Mouse (Mus musculus) kidney, embryonic 16.5 days (tissue): Measurements from ENCODE around the gene Ctdnep1. TPM values are rescaled to one million over a fixed set of nuclear protein-coding genes. Genes with fewer than 3 reads are reported as not detected.

ENCODE experiments used
- ATAC-seq: fragments of 200-750 bp; cut with Nextera tagmentation; 2 replicates; pipeline ENCODE4 v1.8.0; 2017; ENCODE audit warnings: moderate TSS enrichment; ENCODE audit not compliant: low FRiP score, low TSS enrichment
- H3K27ac ChIP-seq: fragments of 300-500 bp; sonication (generic); 2 replicates; pipeline ENCODE4 v1.5.1; 2014; ENCODE audit warnings: low read length
- H3K27me3 ChIP-seq: fragments of 300-500 bp; sonication (generic); 2 replicates; pipeline ENCODE4 v1.6.1; 2014; ENCODE audit warnings: low read length, control low read depth, mixed read lengths; ENCODE audit not compliant: insufficient read depth
- H3K36me3 ChIP-seq: fragments of 300-500 bp; sonication (generic); 2 replicates; pipeline ENCODE4 v1.6.1; 2014; ENCODE audit warnings: low read length, control low read depth, mixed read lengths; ENCODE audit not compliant: insufficient read depth
- H3K4me1 ChIP-seq: fragments of 300-500 bp; sonication (generic); 2 replicates; pipeline ENCODE4 v1.6.1; 2014; ENCODE audit warnings: low read length, control low read depth, mixed read lengths; ENCODE audit not compliant: insufficient read depth
- H3K4me2 ChIP-seq: fragments of 300-500 bp; sonication (generic); replicated peaks from 2 replicates; pipeline ENCODE4 v1.6.1; 2014; ENCODE audit warnings: low read depth, low read length
- H3K4me3 ChIP-seq: fragments of 300-500 bp; sonication (generic); 2 replicates; pipeline ENCODE4 v1.5.1; 2014; ENCODE audit warnings: mild to moderate bottlenecking, low read length
- H3K9ac ChIP-seq: fragments of 300-500 bp; sonication (generic); replicated peaks from 2 replicates; pipeline ENCODE4 v1.6.1; 2014; ENCODE audit warnings: low read length
- H3K9me3 ChIP-seq: fragments of 300-500 bp; sonication (generic); 2 replicates; pipeline ENCODE4 v1.6.1; 2016; ENCODE audit warnings: low read length, control low read depth
- WGBS: fragments of 180-500 bp; shearing (Covaris S2); extraction: QIAGEN DNeasy Blood & Tissue Kit; methylation state at CpG from one replicate; pipeline ENCODE4 v1.1.7; 2014; 5-methylcytosine and 5-hydroxymethylcytosine counted together
- polyA plus RNA-seq: library from polyadenylated mRNA; unstranded; fragments of >200 nt; fragmentation: Nextera tagmentation; extraction: Ambion mirVana; gene quantifications from 2 replicates; pipeline ENCODE4 v1.2.1, GENCODE M21; 2015

Ctdnep1 gene
- polyA plus RNA-seq, 1 experiment from 2014 or later, result 35.8 TPM

DNA sequence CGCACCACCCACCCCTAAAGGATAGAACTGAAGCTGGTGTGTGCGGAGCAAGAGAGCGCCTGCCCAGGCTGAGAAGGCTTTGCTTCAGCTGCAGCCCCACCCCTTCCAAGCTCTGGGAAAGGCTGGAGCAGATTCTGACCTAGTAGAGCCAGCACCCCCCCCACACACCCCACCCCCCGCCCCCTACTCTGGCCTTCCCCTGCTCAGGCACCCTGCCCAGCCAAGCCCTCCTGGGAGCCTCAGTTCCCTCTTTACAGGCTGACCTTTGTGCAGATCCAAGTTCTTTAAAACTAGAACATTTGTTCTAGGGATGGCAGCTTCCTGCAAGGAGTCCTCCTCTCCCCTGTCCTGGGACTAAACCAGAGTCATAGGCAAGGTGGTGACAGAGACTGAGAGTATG is 43.6 kb upstream of the Ctdnep1 start:
- H3K9me3 ChIP-seq, result no peaks in the 10 kb centered on the region
- 0 out of 2 replicates have a peak overlapping the region, but pooled peaks have one; percentile 58 for H3K4me3 ChIP-seq
- H3K4me1 ChIP-seq, result peaks cover 31% of the 10 kb centered on the region
- H3K4me2 ChIP-seq, result peak overlapping the region; percentile 99; the same call in 1 of the 2 replicates
- ATAC-seq, result no peak
- peaks cover 10% of the 10 kb centered on the region for H3K27me3 ChIP-seq
- H3K36me3 ChIP-seq, result no peaks in the 10 kb centered on the region; the same call in 1 of the 2 replicates
- H3K27ac ChIP-seq, result peak overlapping the region; percentile 54; the same call in 1 of the 2 replicates
- 33% methylated on average over 4 of the region's 4 CpGs for WGBS
- H3K9ac ChIP-seq, result 0 out of 2 replicates have a peak overlapping the region, but pooled peaks have one; percentile 26

DNA sequence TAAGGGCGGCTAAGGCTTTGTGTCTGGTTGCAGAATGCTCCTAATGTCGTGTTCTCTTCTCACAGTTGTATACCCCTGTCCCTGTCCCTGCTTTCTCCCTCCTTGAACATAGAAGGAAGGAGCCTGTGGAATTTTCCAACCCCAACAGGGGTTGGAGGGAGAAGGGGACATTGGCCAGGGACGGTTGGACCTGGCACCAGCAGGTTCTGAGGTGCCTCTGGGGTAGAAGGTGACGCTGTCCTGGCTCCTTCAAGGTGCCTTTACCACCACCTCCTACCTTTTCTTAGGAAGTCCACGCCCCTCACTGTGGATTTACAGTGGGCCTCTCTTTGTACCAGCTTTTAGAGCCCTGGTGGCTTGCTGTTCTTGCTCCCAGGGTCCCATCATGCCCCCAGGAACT is 43.1 kb upstream of the Ctdnep1 start:
- Histone ChIP-seq H3K9me3 (no peaks in the 10 kb centered on the region), H3K27ac (peak overlapping the region; percentile 54; the same call in 1 of the 2 replicates), H3K36me3 (no peaks in the 10 kb centered on the region; the same call in 1 of the 2 replicates), H3K27me3 (peaks cover 10% of the 10 kb centered on the region), H3K4me1 (peaks cover 31% of the 10 kb centered on the region), H3K9ac (0 out of 2 replicates have a peak overlapping the region, but pooled peaks have one; percentile 11), H3K4me2 (no peak overlapping the region), H3K4me3 (no peak overlapping the region)
- 64% methylated on average over 5 of the region's 5 CpGs for WGBS
- no peak for ATAC-seq

DNA sequence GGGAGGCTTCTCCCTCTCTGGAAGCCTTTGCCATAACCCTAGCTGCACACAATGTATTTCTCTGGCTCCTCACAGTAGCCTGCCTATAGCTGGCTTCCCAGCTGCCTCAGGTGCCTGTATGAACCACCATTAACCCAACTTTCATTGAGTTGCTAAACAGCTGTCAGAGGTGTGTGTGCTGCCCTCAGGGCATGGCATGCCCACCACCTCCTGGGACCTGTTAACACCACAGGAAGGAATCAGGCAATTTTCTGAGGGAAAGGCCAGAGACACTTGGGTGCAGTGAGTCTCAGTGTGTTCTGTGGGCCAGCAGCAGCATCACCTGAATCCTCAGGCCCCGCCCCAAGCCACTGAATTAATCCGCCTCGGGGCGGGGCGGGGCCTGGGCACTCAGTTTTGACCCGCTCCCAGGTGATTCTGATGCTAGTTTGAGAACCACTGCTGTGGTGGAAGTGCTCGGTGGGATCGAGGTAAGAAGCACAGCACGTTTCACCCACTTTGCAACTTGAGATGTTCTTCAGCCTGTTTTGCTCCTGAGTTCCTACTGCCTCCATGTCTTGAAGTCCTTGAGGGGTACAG is 42.5 kb upstream of the Ctdnep1 start:
- ATAC-seq, result no peak
- Histone ChIP-seq H3K27me3 (peaks cover 10% of the 10 kb centered on the region), H3K4me3 (no peak overlapping the region), H3K36me3 (no peaks in the 10 kb centered on the region; the same call in 1 of the 2 replicates), H3K9me3 (no peaks in the 10 kb centered on the region), H3K4me2 (no peak overlapping the region), H3K4me1 (peaks cover 31% of the 10 kb centered on the region), H3K27ac (no peak overlapping the region), H3K9ac (no peak overlapping the region)
- WGBS, result 29% methylated on average over 9 of the region's 9 CpGs

DNA sequence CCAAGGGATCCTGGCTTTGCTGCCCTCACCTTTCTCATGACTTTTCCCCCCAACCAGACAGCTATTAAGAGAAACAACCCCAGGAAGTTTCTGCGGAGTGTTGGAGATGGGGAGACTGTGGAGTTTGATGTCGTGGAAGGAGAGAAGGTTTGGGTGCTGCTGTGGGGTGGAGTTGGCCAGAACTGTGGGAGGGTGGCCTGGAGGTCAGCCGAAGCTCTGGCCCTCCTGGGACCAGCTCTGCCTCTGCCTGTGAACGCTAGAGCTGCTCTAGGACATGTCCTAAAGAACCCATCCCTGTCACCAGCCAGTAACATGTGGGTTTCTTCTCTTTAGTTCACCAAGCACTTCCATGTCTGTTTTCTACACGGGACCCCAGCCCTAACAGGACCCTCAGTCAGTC is 41.8 kb upstream of the Ctdnep1 start:
- Histone ChIP-seq H3K27me3 (peaks cover 10% of the 10 kb centered on the region), H3K4me2 (no peak overlapping the region), H3K9me3 (no peaks in the 10 kb centered on the region), H3K4me3 (no peak overlapping the region), H3K27ac (no peak overlapping the region), H3K4me1 (peaks cover 31% of the 10 kb centered on the region), H3K9ac (no peak overlapping the region), H3K36me3 (no peaks in the 10 kb centered on the region; the same call in 1 of the 2 replicates)
- WGBS, result 58% methylated on average over 5 of the region's 5 CpGs
- no peak for ATAC-seq

DNA sequence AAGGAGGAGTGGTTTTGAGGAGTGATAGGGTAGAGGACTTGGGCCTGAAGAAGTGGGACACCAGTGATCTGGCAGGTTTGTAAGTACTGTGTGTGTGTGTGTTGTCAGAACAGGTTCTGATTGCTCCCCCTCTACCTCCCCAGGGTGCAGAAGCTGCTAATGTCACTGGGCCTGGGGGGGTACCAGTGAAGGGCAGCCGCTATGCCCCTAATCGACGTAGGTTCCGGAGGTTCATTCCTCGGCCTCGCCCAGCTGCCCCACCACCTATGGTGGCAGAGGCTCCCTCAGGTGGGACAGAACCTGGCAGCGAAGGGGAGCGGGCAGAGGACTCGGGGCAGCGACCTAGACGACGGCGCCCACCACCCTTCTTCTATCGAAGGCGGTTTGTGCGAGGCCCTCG is 41.2 kb upstream of the Ctdnep1 start:
- no peak for ATAC-seq
- no peaks in the 10 kb centered on the region for H3K9me3 ChIP-seq
- 92% methylated on average over 17 of the region's 17 CpGs for WGBS
- no peak overlapping the region for H3K4me2 ChIP-seq
- H3K4me3 ChIP-seq, result no peak overlapping the region
- peaks cover 31% of the 10 kb centered on the region for H3K4me1 ChIP-seq
- no peak overlapping the region for H3K27ac ChIP-seq
- no peak overlapping the region for H3K9ac ChIP-seq
- peaks cover 3% of the 10 kb centered on the region; the same call in 1 of the 2 replicates for H3K36me3 ChIP-seq
- H3K27me3 ChIP-seq, result peaks cover 10% of the 10 kb centered on the region

DNA sequence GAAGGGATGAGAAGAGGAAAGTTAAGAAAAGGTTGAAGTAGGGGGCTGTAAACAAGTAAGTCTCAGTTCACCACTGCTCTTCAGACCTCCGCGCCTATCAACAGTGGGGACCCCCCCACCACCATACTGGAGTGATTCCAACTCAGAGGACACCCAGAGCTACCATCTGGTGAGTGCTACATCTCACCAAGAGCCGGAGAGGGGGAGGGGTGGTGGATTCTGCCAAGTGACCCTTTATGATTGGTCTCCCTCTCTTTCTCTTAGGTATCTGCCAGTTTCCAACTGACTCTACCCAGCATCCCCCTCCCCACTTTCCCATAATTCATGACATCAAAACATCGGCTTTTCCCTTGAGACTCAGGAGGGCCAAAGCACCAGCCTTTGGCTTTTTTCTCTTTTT is 40.0 kb upstream of the Ctdnep1 start:
- H3K9ac ChIP-seq, result no peak overlapping the region
- peaks cover 6% of the 10 kb centered on the region; the same call in 1 of the 2 replicates for H3K36me3 ChIP-seq
- ATAC-seq, result no peak
- H3K4me2 ChIP-seq, result no peak overlapping the region
- 70% methylated on average over 4 of the region's 4 CpGs for WGBS
- peaks cover 6% of the 10 kb centered on the region for H3K27me3 ChIP-seq
- H3K9me3 ChIP-seq, result no peaks in the 10 kb centered on the region
- peaks cover 22% of the 10 kb centered on the region for H3K4me1 ChIP-seq
- no peak overlapping the region for H3K4me3 ChIP-seq
- no peak overlapping the region for H3K27ac ChIP-seq

DNA sequence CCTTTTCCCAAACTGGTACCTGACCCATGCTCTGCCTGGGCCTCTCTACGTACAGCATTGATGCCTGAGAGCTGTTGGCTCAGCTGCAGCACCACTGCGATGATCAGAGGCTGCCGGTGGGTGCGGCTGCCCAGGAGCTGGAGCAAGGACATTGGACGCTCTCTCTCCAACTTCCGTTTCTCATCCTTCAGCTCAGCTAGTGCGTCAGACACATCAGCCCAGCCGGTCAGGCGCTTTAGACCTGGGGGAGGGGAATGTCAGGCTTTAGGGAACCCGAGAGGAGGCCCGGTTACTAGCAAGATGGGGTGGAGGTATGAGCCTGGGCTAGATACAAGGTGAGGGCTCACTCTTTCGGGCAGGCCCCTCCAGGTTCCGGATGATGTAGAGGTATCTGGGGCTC is 35.7 kb upstream of the Ctdnep1 start:
- WGBS, result 68% methylated on average over 13 of the region's 13 CpGs
- no peaks in the 10 kb centered on the region for H3K9me3 ChIP-seq
- no peak for ATAC-seq
- H3K36me3 ChIP-seq, result peaks cover 6% of the 10 kb centered on the region; the same call in 1 of the 2 replicates
- H3K4me1 ChIP-seq, result peaks cover 22% of the 10 kb centered on the region
- no peak overlapping the region for H3K9ac ChIP-seq
- H3K4me2 ChIP-seq, result no peak overlapping the region
- H3K27me3 ChIP-seq, result no peaks in the 10 kb centered on the region
- H3K4me3 ChIP-seq, result no peak overlapping the region
- no peak overlapping the region for H3K27ac ChIP-seq

DNA sequence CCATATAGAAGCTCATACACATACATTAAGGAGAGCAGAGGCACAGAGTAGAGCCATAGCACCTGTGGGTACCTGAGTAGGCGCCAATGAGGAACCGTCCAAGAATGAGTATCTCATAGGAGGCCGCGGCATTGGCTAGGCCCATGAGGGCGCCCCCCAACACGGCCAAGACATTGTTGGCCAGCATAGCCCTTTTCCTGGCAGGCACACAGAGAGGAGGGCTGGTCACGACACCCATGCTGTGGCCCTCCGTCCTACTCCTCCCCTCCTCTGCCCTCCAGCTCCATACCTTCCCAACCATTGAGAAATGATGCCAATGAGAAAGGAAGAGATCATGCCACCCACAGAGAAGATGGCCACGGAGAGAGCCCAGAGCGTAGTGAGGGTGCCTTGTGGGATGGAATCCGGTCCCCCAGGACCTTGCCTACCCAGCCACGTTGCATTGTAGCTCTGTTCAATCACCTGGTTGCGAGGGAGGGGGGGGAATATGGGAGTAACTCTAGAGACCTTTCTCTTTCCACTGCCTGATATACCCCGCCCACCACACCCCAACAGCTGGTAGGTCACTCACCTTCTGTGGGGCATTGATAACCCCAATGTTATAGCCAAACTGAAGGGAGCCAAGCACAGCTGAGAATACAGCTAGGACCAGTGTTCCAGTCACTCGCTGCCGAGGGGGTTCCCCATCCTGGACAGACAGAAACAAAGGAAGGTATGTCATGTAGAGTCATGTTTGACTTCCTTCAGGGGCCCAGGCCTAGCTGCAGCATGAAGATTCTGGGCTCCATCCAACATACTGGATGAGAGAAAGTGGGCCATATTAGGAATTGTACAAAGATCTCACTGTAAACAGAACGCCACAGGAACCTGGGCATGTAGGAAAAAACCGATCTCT is 34.7 kb upstream of the Ctdnep1 start:
- WGBS, result 85% methylated on average over 18 of the region's 18 CpGs
- H3K4me2 ChIP-seq, result peak overlapping the region; percentile 82
- H3K9me3 ChIP-seq, result no peaks in the 10 kb centered on the region
- no peak overlapping the region for H3K9ac ChIP-seq
- no peak overlapping the region for H3K4me3 ChIP-seq
- no peaks in the 10 kb centered on the region; the same call in 1 of the 2 replicates for H3K27me3 ChIP-seq
- H3K36me3 ChIP-seq, result peaks cover 6% of the 10 kb centered on the region; the same call in 1 of the 2 replicates
- ATAC-seq, result no peak
- H3K4me1 ChIP-seq, result peaks cover 22% of the 10 kb centered on the region
- no peak overlapping the region; the same call in 1 of the 2 replicates for H3K27ac ChIP-seq

DNA sequence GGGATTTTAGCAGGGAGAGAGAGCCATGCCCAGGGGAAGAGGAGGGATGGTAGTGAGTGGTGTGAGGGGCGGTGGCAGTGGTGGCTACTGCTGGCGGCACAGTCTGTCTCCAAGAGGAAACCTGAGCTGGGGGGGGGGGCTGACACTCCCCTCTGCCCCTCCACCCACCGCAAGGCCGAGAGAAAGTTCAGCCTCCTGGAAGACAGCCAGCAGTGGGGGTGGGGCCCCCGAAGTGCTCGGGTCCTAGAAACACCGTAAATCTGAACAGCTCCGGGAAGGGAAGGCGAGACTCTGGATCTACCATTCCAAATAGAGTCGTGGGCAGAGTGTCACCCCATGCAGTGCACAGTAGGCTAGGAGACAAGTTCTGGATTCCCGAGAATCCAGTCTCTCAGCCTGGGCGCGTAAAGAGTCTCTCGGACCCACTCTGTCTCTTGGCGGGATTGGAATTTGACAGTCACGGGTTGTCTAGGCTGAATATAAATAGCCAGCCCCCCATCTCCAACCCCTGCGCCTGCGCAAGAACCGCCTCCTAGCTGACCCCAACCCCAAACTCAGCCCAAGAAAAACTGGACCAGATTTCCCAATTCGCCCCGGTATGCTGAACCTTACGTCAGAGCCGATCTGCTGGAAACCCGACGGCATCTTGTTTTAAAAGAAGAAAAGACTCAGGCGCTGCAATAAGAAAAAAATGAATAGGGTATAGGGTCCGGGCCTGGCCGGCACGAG is 33.5 kb upstream of the Ctdnep1 start:
- Histone ChIP-seq H3K27ac (peak overlapping the region; percentile 92), H3K36me3 (peaks cover 6% of the 10 kb centered on the region; the same call in 1 of the 2 replicates), H3K4me3 (peak overlapping the region; percentile 64), H3K4me1 (peaks cover 22% of the 10 kb centered on the region), H3K9ac (peak overlapping the region; percentile 72), H3K27me3 (no peaks in the 10 kb centered on the region; the same call in 1 of the 2 replicates), H3K4me2 (peak overlapping the region; percentile 82), H3K9me3 (no peaks in the 10 kb centered on the region)
- ATAC-seq, result peak; percentile 33
- WGBS, result 3% methylated on average over 29 of the region's 29 CpGs
